Mouse (Mus musculus) limb, embryonic 10.5 days (tissue): Measurements from ENCODE around the gene Emcn. TPM values are rescaled to one million over a fixed set of nuclear protein-coding genes. Genes with fewer than 3 reads are reported as not detected.

ENCODE experiments used
- DNase-seq: peaks from one replicate; pipeline ENCODE4 v3.0.0-alpha.2; 2017; ENCODE audit warnings: low spot score
- H3K27ac ChIP-seq: fragments of 300-500 bp; sonication (generic); 2 replicates; pipeline ENCODE4 v1.5.1; 2016; ENCODE audit warnings: mild to moderate bottlenecking
- H3K27me3 ChIP-seq: fragments of 300-500 bp; sonication (generic); 2 replicates; pipeline ENCODE4 v1.6.1; 2016; ENCODE audit warnings: low read depth, mild to moderate bottlenecking; ENCODE audit not compliant: poor library complexity, severe bottlenecking
- H3K36me3 ChIP-seq: fragments of 300-500 bp; sonication (generic); 2 replicates; pipeline ENCODE4 v1.6.1; 2016; ENCODE audit warnings: mild to moderate bottlenecking, moderate library complexity
- H3K4me1 ChIP-seq: fragments of 300-500 bp; sonication (generic); 2 replicates; pipeline ENCODE4 v1.6.1; 2016
- H3K4me3 ChIP-seq: fragments of 300-500 bp; sonication (generic); 2 replicates; pipeline ENCODE4 v1.5.1; 2016; ENCODE audit warnings: mild to moderate bottlenecking, moderate library complexity
- H3K9me3 ChIP-seq: fragments of 300-500 bp; sonication (generic); replicated peaks from 2 replicates; pipeline ENCODE4 v1.6.1; 2016; ENCODE audit warnings: mild to moderate bottlenecking
- WGBS: fragments of 180-500 bp; shearing (Covaris S2); methylation state at CpG from one replicate; pipeline ENCODE4 v1.1.7; 2016; 5-methylcytosine and 5-hydroxymethylcytosine counted together
- polyA plus RNA-seq: library from polyadenylated mRNA; unstranded; fragments of >200 nt; fragmentation: Nextera tagmentation; extraction: Ambion mirVana; gene quantifications from 2 replicates; pipeline ENCODE4 v1.2.1, GENCODE M21; 2016

Gene Emcn
- polyA plus RNA-seq, 1 experiment from 2014 or later, result 26.4 TPM

- Histone ChIP-seq H3K27ac (no peak overlapping the region), H3K4me1 (peaks cover 7% of the 10 kb centered on the region), H3K4me3 (no peak overlapping the region), H3K27me3 (peaks cover 5% of the 10 kb centered on the region; the same call in 1 of the 2 replicates), H3K36me3 (no peaks in the 10 kb centered on the region), H3K9me3 (no peaks in the 10 kb centered on the region)
- DNase-seq, result no peak
- 81% methylated on average over 4 of the region's 4 CpGs for WGBS
Measured at GRCm38 (mm10) chr3:137332531-137332930, 8.3 kb upstream of the Emcn start.

GRCm38 (mm10) chr3:137335957-137336356 lies 4.9 kb upstream of the Emcn start:
- no peak overlapping the region for H3K4me3 ChIP-seq
- H3K4me1 ChIP-seq, result peaks cover 3% of the 10 kb centered on the region
- no peak overlapping the region for H3K27ac ChIP-seq
- H3K27me3 ChIP-seq, result no peaks in the 10 kb centered on the region
- no peaks in the 10 kb centered on the region for H3K36me3 ChIP-seq
- 97% methylated on average over 4 of the region's 4 CpGs for whole genome bisulfite sequencing
- DNase-seq, result no peak
- H3K9me3 ChIP-seq, result no peaks in the 10 kb centered on the region

- H3K9me3 ChIP-seq, result no peaks in the 10 kb centered on the region
- no peak overlapping the region for H3K4me3 ChIP-seq
- no peaks in the 10 kb centered on the region for H3K36me3 ChIP-seq
Measured at GRCm38 (mm10) chr3:137343446-137343845, 2.6 kb downstream of the Emcn start.

DNA sequence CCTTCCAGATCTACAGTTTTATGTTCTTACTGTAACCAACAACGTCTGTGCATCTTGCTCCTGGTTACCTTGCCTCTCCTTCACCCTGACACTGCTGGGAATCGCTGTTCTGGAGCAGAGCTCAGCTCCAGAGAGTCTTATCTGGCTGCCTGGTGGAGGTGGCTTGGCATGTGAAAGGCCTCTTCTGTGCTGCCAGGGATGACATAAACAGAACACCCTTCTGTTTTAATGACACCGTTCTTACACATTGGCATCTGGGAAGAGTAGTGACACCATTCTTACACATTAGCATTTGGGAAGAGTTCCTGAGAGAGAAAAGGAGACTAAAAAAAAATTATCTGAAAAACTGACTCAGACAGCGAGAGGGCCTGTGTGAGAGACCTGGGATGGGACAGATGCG lies 11.0 kb downstream of the Emcn start:
- Histone ChIP-seq H3K36me3 (no peaks in the 10 kb centered on the region), H3K4me1 (no peaks in the 10 kb centered on the region), H3K27ac (no peak overlapping the region), H3K9me3 (no peaks in the 10 kb centered on the region), H3K27me3 (no peaks in the 10 kb centered on the region), H3K4me3 (no peak overlapping the region)
- DNase-seq, result no peak
- 87% methylated on average over 5 of the region's 5 CpGs for WGBS

More at GRCm38 (mm10) chr3:137343446-137343845, 2.6 kb downstream of the Emcn start:
- peaks cover 4% of the 10 kb centered on the region; the same call in 1 of the 2 replicates for H3K4me1 ChIP-seq
- H3K27ac ChIP-seq, result no peak overlapping the region
- WGBS, result 84% methylated on average over 5 of the region's 5 CpGs
- DNase-seq, result no peak
- H3K27me3 ChIP-seq, result no peaks in the 10 kb centered on the region

GRCm38 (mm10) chr3:137356697-137357096 lies 15.8 kb downstream of the Emcn start:
- H3K4me1 ChIP-seq, result no peaks in the 10 kb centered on the region
- H3K36me3 ChIP-seq, result no peaks in the 10 kb centered on the region
- no peaks in the 10 kb centered on the region for H3K27me3 ChIP-seq
- H3K27ac ChIP-seq, result no peak overlapping the region
- no peak overlapping the region for H3K4me3 ChIP-seq
- no peak for DNase-seq
- WGBS, result 84% methylated on average over 4 of the region's 4 CpGs
- H3K9me3 ChIP-seq, result no peaks in the 10 kb centered on the region

GRCm38 (mm10) chr3:137367123-137367825 lies 26.4 kb downstream of the Emcn start:
- Histone ChIP-seq H3K27me3 (no peaks in the 10 kb centered on the region), H3K4me1 (no peaks in the 10 kb centered on the region), H3K36me3 (no peaks in the 10 kb centered on the region), H3K27ac (no peak overlapping the region), H3K9me3 (no peaks in the 10 kb centered on the region), H3K4me3 (no peak overlapping the region)
- 91% methylated on average over 6 of the region's 6 CpGs for WGBS
- no peak for DNase-seq

GRCm38 (mm10) chr3:137367826-137368325 lies 27.0 kb downstream of the Emcn start:
- H3K4me1 ChIP-seq, result no peaks in the 10 kb centered on the region
- H3K27ac ChIP-seq, result no peak overlapping the region
- H3K9me3 ChIP-seq, result no peaks in the 10 kb centered on the region
- 89% methylated on average over 3 of the region's 3 CpGs for WGBS
- no peaks in the 10 kb centered on the region for H3K36me3 ChIP-seq
- no peak overlapping the region for H3K4me3 ChIP-seq
- DNase-seq, result no peak
- H3K27me3 ChIP-seq, result no peaks in the 10 kb centered on the region

DNA sequence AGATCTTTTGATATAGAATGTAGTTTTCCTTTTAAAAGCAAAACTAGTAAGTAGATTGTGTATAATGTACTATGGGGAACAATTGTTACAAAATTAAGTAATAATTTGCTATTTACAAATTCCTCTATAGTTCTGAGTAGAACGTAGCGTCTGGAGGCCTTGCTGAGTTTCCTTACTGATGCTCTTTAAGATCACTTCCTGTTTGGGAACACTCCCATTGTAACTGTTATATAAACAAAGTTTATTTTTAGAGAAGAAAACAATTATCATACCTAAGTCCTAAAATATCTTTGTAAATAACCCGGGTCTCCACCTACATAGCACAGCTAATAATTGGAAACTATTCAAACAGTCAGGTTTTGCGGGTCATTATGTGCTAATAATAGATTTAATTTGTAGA lies 32.0 kb downstream of the Emcn start:
- H3K27me3 ChIP-seq, result no peaks in the 10 kb centered on the region
- H3K9me3 ChIP-seq, result no peaks in the 10 kb centered on the region
- no peaks in the 10 kb centered on the region for H3K4me1 ChIP-seq
- H3K27ac ChIP-seq, result no peak overlapping the region
- DNase-seq, result no peak
- WGBS, result 90% methylated on average over 4 of the region's 4 CpGs
- no peaks in the 10 kb centered on the region for H3K36me3 ChIP-seq
- no peak overlapping the region for H3K4me3 ChIP-seq

- no peak overlapping the region for H3K27ac ChIP-seq
- no peaks in the 10 kb centered on the region for H3K36me3 ChIP-seq
- 88% methylated on average over 2 of the region's 2 CpGs for WGBS
- H3K27me3 ChIP-seq, result no peaks in the 10 kb centered on the region
- no peaks in the 10 kb centered on the region for H3K4me1 ChIP-seq
- no peaks in the 10 kb centered on the region for H3K9me3 ChIP-seq
- no peak for DNase-seq
- H3K4me3 ChIP-seq, result no peak overlapping the region
Measured at GRCm38 (mm10) chr3:137382311-137382710, 41.4 kb downstream of the Emcn start.

GRCm38 (mm10) chr3:137395588-137395987 lies 54.7 kb downstream of the Emcn start:
- Histone ChIP-seq H3K9me3 (no peaks in the 10 kb centered on the region), H3K4me3 (no peak overlapping the region), H3K4me1 (no peaks in the 10 kb centered on the region), H3K27ac (no peak overlapping the region), H3K36me3 (no peaks in the 10 kb centered on the region), H3K27me3 (no peaks in the 10 kb centered on the region)
- WGBS, result 86% methylated on average over 11 of the region's 11 CpGs
- DNase-seq, result no peak

- Histone ChIP-seq H3K36me3 (no peaks in the 10 kb centered on the region), H3K27ac (no peak overlapping the region), H3K9me3 (no peaks in the 10 kb centered on the region), H3K4me3 (no peak overlapping the region), H3K4me1 (no peaks in the 10 kb centered on the region), H3K27me3 (no peaks in the 10 kb centered on the region)
- 88% methylated on average over 5 of the region's 5 CpGs for WGBS
- no peak for DNase-seq
Measured at GRCm38 (mm10) chr3:137415451-137416086, 74.7 kb downstream of the Emcn start.

- H3K4me3 ChIP-seq, result no peak overlapping the region
- no peak overlapping the region for H3K27ac ChIP-seq
- H3K36me3 ChIP-seq, result no peaks in the 10 kb centered on the region
- WGBS, result 72% methylated on average over 4 of the region's 4 CpGs
- H3K9me3 ChIP-seq, result no peaks in the 10 kb centered on the region
- H3K4me1 ChIP-seq, result no peaks in the 10 kb centered on the region
- H3K27me3 ChIP-seq, result no peaks in the 10 kb centered on the region
- DNase-seq, result no peak
Measured at GRCm38 (mm10) chr3:137418636-137419035, 77.8 kb downstream of the Emcn start.

GRCm38 (mm10) chr3:137429516-137429915 lies 88.6 kb downstream of the Emcn start:
- Histone ChIP-seq H3K36me3 (no peaks in the 10 kb centered on the region), H3K4me3 (no peak overlapping the region), H3K27me3 (no peaks in the 10 kb centered on the region), H3K4me1 (no peaks in the 10 kb centered on the region), H3K9me3 (no peaks in the 10 kb centered on the region), H3K27ac (no peak overlapping the region)
- no peak for DNase-seq
- WGBS, result 92% methylated on average over 6 of the region's 6 CpGs
